Mouse (Mus musculus) adrenal gland, adult 8-10 months (tissue): ENCODE results near the gene Tbc1d15. TPM values are rescaled to one million over a fixed set of nuclear protein-coding genes. Genes with fewer than 3 reads are reported as not detected.

Experiments used
- total RNA-seq, 4 experiments: library from RNA; stranded (reverse); gene quantifications; 2 replicates each; pipeline ENCODE4 v1.2.4; 2022

Tbc1d15 gene
- total RNA-seq, 4 experiments from 2014 or later = 85.9 to 102 (median 92.8) TPM

Other genes with a start within 250 kb of the Tbc1d15 start
- 1 to 10 TPM in 1 of 4 experiments, under 1 TPM in 1, not detected in 2; 0.77 to 1.7 TPM for gene Tph2, start 66.4 kb downstream of the Tbc1d15 start, total RNA-seq
- 10 to 100 TPM; 56.5 to 57.4 (median 56.7) TPM for gene Rab21, start 64.1 kb upstream of the Tbc1d15 start, total RNA-seq
- 10 to 100 TPM; 40.3 to 48.9 (median 42.9) TPM for gene Tmem19, start 111.0 kb upstream of the Tbc1d15 start, total RNA-seq
- gene Thap2, start 133.0 kb upstream of the Tbc1d15 start, total RNA-seq = 10 to 100 TPM; 12.0 to 13.5 (median 12.9) TPM
- gene Zfc3h1, start 133.5 kb upstream of the Tbc1d15 start, total RNA-seq = 10 to 100 TPM; 43.1 to 61.9 (median 51.4) TPM